Mouse (Mus musculus): ENCODE results near the gene Hes6. TPM values are rescaled to one million over a fixed set of nuclear protein-coding genes. Genes with fewer than 3 reads are reported as not detected.
A peak's percentile ranks its signal among the peaks of the same experiment; 100 is the strongest.

The Hes6 gene
- polyA plus RNA-seq, 3 experiments from 2014 or later: 11.0 to 13.3 (median 11.4) TPM

- ATAC-seq: peak; percentile 86
Observed at GRCm38 (mm10) chr1:91398260-91399062, 15.4 kb downstream of the Hes6 start, which contains the start of gene Ilkap. TSS of gene Ilkap (minus strand) at chr1:91398815.

GRCm38 (mm10) chr1:91397927-91398259 lies 15.9 kb downstream of the Hes6 start:
- ATAC-seq: no peak

- no peak for ATAC-seq
Observed at GRCm38 (mm10) chr1:91390369-91390768, 23.5 kb downstream of the Hes6 start.

GRCm38 (mm10) chr1:91381091-91381471 lies 32.8 kb downstream of the Hes6 start:
- no peak for ATAC-seq

GRCm38 (mm10) chr1:91380453-91381090 lies 33.3 kb downstream of the Hes6 start:
- peak; percentile 86 for ATAC-seq

GRCm38 (mm10) chr1:91373414-91373835 lies 40.4 kb downstream of the Hes6 start:
- no peak for ATAC-seq

- no peak for ATAC-seq
Observed at GRCm38 (mm10) chr1:91370055-91370454, 43.8 kb downstream of the Hes6 start.

- no peak for ATAC-seq
Observed at GRCm38 (mm10) chr1:91369408-91369807, 44.4 kb downstream of the Hes6 start.

- ATAC-seq: no peak
Observed at GRCm38 (mm10) chr1:91367295-91367694, 46.5 kb downstream of the Hes6 start.

GRCm38 (mm10) chr1:91366215-91367108 lies 47.4 kb downstream of the Hes6 start, which contains the start of gene Erfe:
TSS of gene Erfe (plus strand) at chr1:91366430.
- ATAC-seq: peak; percentile 80

- peak; percentile 7 for ATAC-seq
Observed at GRCm38 (mm10) chr1:91365816-91366214, 48.0 kb downstream of the Hes6 start.

GRCm38 (mm10) chr1:91364822-91365644 lies 48.8 kb downstream of the Hes6 start:
- ATAC-seq: no peak

- no peak for ATAC-seq
Observed at GRCm38 (mm10) chr1:91362113-91362512, 51.7 kb downstream of the Hes6 start.

Other genes with a start within 250 kb of the Hes6 start
- 10 to 100 TPM; 10.3 to 37.8 (median 35.7) TPM for gene Ramp1, start 234.2 kb downstream of the Hes6 start, polyA plus RNA-seq (2017; shearing (Covaris generic))
- 100 to 1,000 TPM in 2 of 3 experiments, 10 to 100 TPM in 1; 86.0 to 104 (median 100) TPM for gene Ube2f, start 163.7 kb downstream of the Hes6 start, polyA plus RNA-seq (2017; shearing (Covaris generic))
- gene Scly, start 115.7 kb downstream of the Hes6 start, polyA plus RNA-seq (2017; shearing (Covaris generic)): 10 to 100 TPM; 64.1 to 75.8 (median 73.6) TPM
- not detected for gene Espnl, start 92.0 kb downstream of the Hes6 start, polyA plus RNA-seq (2017; shearing (Covaris generic))
- not detected for gene Klhl30, start 63.0 kb downstream of the Hes6 start, polyA plus RNA-seq (2017; shearing (Covaris generic))
- gene Erfe, start 47.6 kb downstream of the Hes6 start, polyA plus RNA-seq (2017; shearing (Covaris generic)): not detected
- 10 to 100 TPM; 30.1 to 46.9 (median 37.7) TPM for gene Ilkap, start 15.2 kb downstream of the Hes6 start, polyA plus RNA-seq (2017; shearing (Covaris generic))
- gene Per2, start 45.3 kb upstream of the Hes6 start, polyA plus RNA-seq (2017; shearing (Covaris generic)): 1 to 10 TPM in 2 of 3 experiments, under 1 TPM in 1; 0.69 to 1.6 (median 1.2) TPM
- gene Traf3ip1, start 80.6 kb upstream of the Hes6 start, polyA plus RNA-seq (2017; shearing (Covaris generic)): 1 to 10 TPM; 3.3 to 4.8 (median 3.3) TPM
- gene Asb1, start 126.5 kb upstream of the Hes6 start, polyA plus RNA-seq (2017; shearing (Covaris generic)): 1 to 10 TPM; 2.3 to 4.3 (median 3.0) TPM